Mouse (Mus musculus) neural tube, embryonic 14.5 days (tissue): ENCODE results near the gene Pip4k2a. TPM values are rescaled to one million over a fixed set of nuclear protein-coding genes. Genes with fewer than 3 reads are reported as not detected.

Experiments
- ATAC-seq: fragments of 200-750 bp; cut with Nextera tagmentation; 2 replicates; pipeline ENCODE4 v1.8.0; 2017; ENCODE audit warnings: low read depth, mild to moderate bottlenecking, moderate TSS enrichment, moderate library complexity
- H3K27ac ChIP-seq: fragments of 300-500 bp; sonication (generic); 2 replicates; pipeline ENCODE4 v1.5.1; 2014; ENCODE audit warnings: low read depth, mild to moderate bottlenecking, control low read depth, low read length, moderate library complexity, mixed read lengths
- H3K27me3 ChIP-seq: fragments of 300-500 bp; sonication (generic); 2 replicates; pipeline ENCODE4 v1.6.1; 2014; ENCODE audit warnings: low read length; ENCODE audit not compliant: control insufficient read depth, insufficient read depth
- H3K36me3 ChIP-seq: fragments of 300-500 bp; sonication (generic); 2 replicates; pipeline ENCODE4 v1.6.1; 2014; ENCODE audit warnings: low read length, mixed read lengths; ENCODE audit not compliant: control insufficient read depth, insufficient read depth
- H3K4me1 ChIP-seq: fragments of 300-500 bp; sonication (generic); 2 replicates; pipeline ENCODE4 v1.6.1; 2014; ENCODE audit warnings: low read length; ENCODE audit not compliant: control insufficient read depth, insufficient read depth
- H3K4me2 ChIP-seq: fragments of 300-500 bp; sonication (generic); 2 replicates; pipeline ENCODE4 v1.6.1; 2014; ENCODE audit warnings: mild to moderate bottlenecking, low read depth, low read length, control low read depth
- H3K4me3 ChIP-seq: fragments of 300-500 bp; sonication (generic); 2 replicates; pipeline ENCODE4 v1.5.1; 2014; ENCODE audit warnings: low read depth, low read length, control low read depth, mixed read lengths
- H3K9ac ChIP-seq: fragments of 300-500 bp; sonication (generic); replicated peaks from 2 replicates; pipeline ENCODE4 v1.6.1; 2014; ENCODE audit warnings: low read depth, mild to moderate bottlenecking, control low read depth, low read length, mixed read lengths
- H3K9me3 ChIP-seq: fragments of 300-500 bp; sonication (generic); 2 replicates; pipeline ENCODE4 v1.6.1; 2016; ENCODE audit warnings: low read length; ENCODE audit not compliant: control insufficient read depth
- WGBS: fragments of 180-500 bp; shearing (Covaris S2); extraction: QIAGEN DNeasy Blood & Tissue Kit; methylation state at CpG from one replicate; pipeline ENCODE4 v1.1.7; 2014; 5-methylcytosine and 5-hydroxymethylcytosine counted together
- polyA plus RNA-seq: library from polyadenylated mRNA; unstranded; fragments of >200 nt; fragmentation: Nextera tagmentation; extraction: Ambion mirVana; gene quantifications from 2 replicates; pipeline ENCODE4 v1.2.1, GENCODE M21; 2014

Pip4k2a gene
- polyA plus RNA-seq, 1 experiment from 2014 or later, result 12.5 TPM

DNA sequence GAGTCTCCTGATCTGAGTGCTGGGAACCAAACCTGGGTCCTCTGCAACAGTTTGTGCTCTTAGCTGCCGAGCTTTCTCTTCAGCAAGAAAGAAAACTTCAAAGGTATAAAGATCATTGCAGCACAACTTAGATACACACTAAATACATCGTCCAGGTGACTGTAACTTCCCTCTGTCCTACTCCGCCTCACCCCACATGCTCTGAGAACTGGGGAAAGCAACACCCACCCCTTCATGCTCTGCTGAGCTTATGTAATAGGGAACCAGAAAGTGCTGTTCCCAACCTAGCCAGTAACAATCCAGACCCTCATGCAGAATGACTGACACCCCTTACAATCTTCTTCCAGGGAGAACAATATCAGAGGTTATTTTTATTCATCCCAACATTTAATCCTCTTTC lies 41.5 kb downstream of the Pip4k2a start:
- Histone ChIP-seq H3K4me2 (no peak overlapping the region), H3K27ac (no peak overlapping the region), H3K9ac (no peak overlapping the region), H3K9me3 (no peaks in the 10 kb centered on the region), H3K36me3 (no peaks in the 10 kb centered on the region), H3K27me3 (no peaks in the 10 kb centered on the region), H3K4me3 (no peak overlapping the region), H3K4me1 (0 out of 2 replicates have a peak, but pooled peaks cover 6% of the 10 kb centered on the region)
- no peak for ATAC-seq
- 85% methylated on average over 3 of the region's 3 CpGs for WGBS

DNA sequence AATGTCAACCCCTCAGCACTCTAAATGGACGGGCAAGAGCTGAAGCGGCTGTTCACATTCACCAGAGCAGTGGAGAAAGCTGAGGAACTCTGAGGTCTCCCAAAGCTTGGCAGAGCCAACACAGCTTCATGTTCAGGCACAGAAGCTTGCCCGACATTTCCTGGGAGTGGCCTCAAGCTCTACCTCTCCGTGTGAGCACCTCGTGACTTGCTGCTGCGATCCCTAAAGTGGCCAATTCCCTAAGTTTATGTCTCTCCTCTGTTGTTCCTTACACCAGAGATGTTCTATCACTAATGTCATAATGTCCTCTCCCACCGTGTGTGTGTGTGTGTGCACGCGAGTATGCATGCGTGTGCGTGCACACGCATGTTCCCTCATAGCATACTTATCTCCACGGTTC lies 42.3 kb downstream of the Pip4k2a start:
- no peak overlapping the region for H3K4me3 ChIP-seq
- WGBS, result 94% methylated on average over 13 of the region's 13 CpGs
- no peak overlapping the region for H3K9ac ChIP-seq
- H3K4me2 ChIP-seq, result no peak overlapping the region
- H3K36me3 ChIP-seq, result no peaks in the 10 kb centered on the region
- no peaks in the 10 kb centered on the region for H3K9me3 ChIP-seq
- H3K27ac ChIP-seq, result no peak overlapping the region
- H3K4me1 ChIP-seq, result 0 out of 2 replicates have a peak, but pooled peaks cover 2% of the 10 kb centered on the region
- H3K27me3 ChIP-seq, result no peaks in the 10 kb centered on the region
- no peak for ATAC-seq

- no peak overlapping the region for H3K4me3 ChIP-seq
- H3K27ac ChIP-seq, result no peak overlapping the region
- H3K36me3 ChIP-seq, result no peaks in the 10 kb centered on the region
- no peak overlapping the region for H3K9ac ChIP-seq
- H3K4me2 ChIP-seq, result no peak overlapping the region
- WGBS, result 38% methylated on average over 4 of the region's 4 CpGs
- no peaks in the 10 kb centered on the region for H3K27me3 ChIP-seq
- no peaks in the 10 kb centered on the region for H3K4me1 ChIP-seq
- H3K9me3 ChIP-seq, result no peaks in the 10 kb centered on the region
- no peak for ATAC-seq
These were observed 42.9 kb downstream of the Pip4k2a start for GRCm38 (mm10) chr2:18955022-18955421.

DNA sequence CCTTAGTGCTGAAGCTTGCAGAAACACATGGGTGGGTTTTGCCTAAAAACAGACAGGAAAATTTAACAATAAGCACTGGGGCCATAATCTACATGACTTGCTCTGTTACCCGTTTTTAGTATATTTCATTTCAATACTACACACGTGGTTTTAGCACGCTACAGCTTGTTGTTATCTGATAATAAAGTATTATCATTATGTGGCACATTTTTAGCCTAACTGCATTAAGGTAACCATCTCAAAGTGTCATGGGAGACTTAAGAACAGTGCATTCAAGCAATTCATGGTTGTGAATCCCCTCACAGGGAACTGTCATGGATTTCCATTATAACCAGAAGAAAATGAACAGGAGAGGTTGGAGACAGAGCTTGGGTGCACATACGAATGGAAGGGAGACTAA lies 43.5 kb downstream of the Pip4k2a start:
- Histone ChIP-seq H3K9me3 (no peaks in the 10 kb centered on the region), H3K4me2 (no peak overlapping the region), H3K36me3 (no peaks in the 10 kb centered on the region), H3K4me1 (no peaks in the 10 kb centered on the region), H3K9ac (no peak overlapping the region), H3K27me3 (no peaks in the 10 kb centered on the region), H3K4me3 (no peak overlapping the region), H3K27ac (no peak overlapping the region)
- no peak for ATAC-seq
- WGBS, result 77% methylated on average over 4 of the region's 4 CpGs

DNA sequence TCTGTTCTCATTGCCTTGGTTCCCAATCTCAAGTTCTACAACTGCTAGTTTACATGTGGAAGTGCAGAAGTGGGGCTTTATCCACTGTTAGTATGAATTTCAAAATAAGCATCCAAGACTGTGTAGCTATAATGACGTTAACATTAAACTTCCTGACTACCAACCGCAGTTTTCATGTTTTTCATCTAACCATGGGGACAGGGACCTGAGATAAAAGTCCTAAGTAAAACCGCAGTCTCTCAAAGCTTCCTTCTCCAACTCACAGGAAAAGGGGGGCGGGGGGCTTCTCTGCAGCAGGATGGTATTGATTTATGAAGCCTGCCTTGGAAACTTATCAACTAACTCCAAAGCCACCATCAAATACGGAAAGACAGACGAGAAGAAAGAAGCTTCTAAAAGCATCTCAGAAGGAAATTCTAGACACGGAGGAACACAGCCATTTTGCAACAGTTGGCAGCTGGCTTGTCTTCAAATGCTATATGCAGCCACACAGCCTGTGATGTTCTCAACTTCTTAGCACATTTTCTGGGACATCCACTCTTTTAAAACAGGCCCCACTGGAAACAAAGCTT lies 45.7 kb downstream of the Pip4k2a start:
- H3K9me3 ChIP-seq, result no peaks in the 10 kb centered on the region
- H3K27ac ChIP-seq, result no peak overlapping the region
- no peak overlapping the region for H3K4me3 ChIP-seq
- no peak overlapping the region for H3K9ac ChIP-seq
- H3K27me3 ChIP-seq, result no peaks in the 10 kb centered on the region
- no peak overlapping the region for H3K4me2 ChIP-seq
- no peaks in the 10 kb centered on the region for H3K4me1 ChIP-seq
- no peaks in the 10 kb centered on the region for H3K36me3 ChIP-seq
- no peak for ATAC-seq
- WGBS, result 60% methylated on average over 7 of the region's 7 CpGs

- no peaks in the 10 kb centered on the region for H3K4me1 ChIP-seq
- H3K9ac ChIP-seq, result no peak overlapping the region
- H3K4me2 ChIP-seq, result no peak overlapping the region
- H3K27ac ChIP-seq, result no peak overlapping the region
- H3K36me3 ChIP-seq, result no peaks in the 10 kb centered on the region
- no peaks in the 10 kb centered on the region for H3K27me3 ChIP-seq
- H3K9me3 ChIP-seq, result no peaks in the 10 kb centered on the region
- no peak overlapping the region for H3K4me3 ChIP-seq
- ATAC-seq, result no peak
- WGBS, result 61% methylated on average over 2 of the region's 2 CpGs
These were observed 47.2 kb downstream of the Pip4k2a start for GRCm38 (mm10) chr2:18950758-18951157.

DNA sequence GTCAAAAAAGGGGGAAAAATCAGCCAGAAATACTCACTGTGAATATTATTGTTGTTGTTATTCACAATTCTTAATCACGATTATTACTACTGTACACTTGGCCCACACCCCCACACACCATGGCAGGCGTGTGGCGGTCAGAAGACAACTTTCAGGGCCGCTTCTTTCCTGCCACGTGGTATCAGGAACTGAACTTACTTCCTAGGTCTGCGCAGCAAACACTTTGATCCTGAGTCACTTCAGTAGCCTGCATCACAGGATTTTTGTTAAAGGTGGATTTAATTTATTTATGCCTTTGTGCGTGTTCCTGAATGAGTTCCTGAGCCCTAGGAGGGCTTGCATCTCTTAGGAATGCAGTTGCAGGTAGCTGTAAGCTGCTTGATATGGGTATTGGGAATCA lies 49.2 kb downstream of the Pip4k2a start:
- no peak overlapping the region for H3K9ac ChIP-seq
- 86% methylated on average over 7 of the region's 7 CpGs for WGBS
- H3K4me2 ChIP-seq, result no peak overlapping the region
- no peaks in the 10 kb centered on the region for H3K36me3 ChIP-seq
- H3K27ac ChIP-seq, result no peak overlapping the region
- no peaks in the 10 kb centered on the region for H3K9me3 ChIP-seq
- H3K4me3 ChIP-seq, result no peak overlapping the region
- no peaks in the 10 kb centered on the region for H3K27me3 ChIP-seq
- no peak for ATAC-seq
- no peaks in the 10 kb centered on the region for H3K4me1 ChIP-seq

DNA sequence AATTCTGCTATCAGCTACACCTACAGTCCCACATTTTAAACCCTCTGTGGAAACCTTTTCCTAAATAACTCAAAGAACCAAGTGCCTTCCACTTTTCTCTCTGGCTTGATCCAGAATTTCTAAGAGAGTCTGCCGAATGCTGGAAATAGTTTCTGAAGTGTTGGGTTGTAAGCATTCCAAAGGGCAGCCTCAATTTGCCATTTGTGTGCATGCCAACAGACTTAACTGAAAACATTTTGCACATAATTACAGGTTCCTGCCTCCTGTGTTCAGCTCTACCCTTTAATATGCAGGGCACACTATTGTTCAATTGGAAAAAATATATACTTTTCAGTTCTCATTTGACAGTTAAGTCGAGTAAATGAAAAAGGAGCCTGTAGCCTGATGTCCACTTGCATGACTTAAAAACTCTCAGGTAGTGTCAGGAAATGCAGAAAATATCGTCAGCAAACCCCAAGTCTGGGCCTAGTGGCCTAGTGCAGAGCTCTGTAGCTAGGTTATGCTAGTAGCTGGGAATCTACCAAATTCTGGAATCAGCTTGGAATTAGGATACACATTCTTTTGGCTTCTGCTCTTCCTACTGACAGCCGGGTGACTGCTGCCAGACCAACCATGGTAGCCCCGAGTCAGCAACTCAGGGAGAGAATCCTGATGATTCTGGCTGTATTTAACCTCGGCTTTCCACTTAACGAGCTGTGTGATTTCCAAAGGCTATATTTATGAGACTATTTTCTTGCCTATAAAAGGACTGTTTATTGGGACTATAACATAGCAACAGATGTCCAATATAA lies 50.1 kb downstream of the Pip4k2a start:
- Histone ChIP-seq H3K9me3 (no peaks in the 10 kb centered on the region), H3K4me2 (no peak overlapping the region), H3K9ac (no peak overlapping the region), H3K4me1 (no peaks in the 10 kb centered on the region), H3K27me3 (no peaks in the 10 kb centered on the region), H3K4me3 (no peak overlapping the region), H3K36me3 (no peaks in the 10 kb centered on the region), H3K27ac (no peak overlapping the region)
- 49% methylated on average over 7 of the region's 7 CpGs for WGBS
- no peak for ATAC-seq

- WGBS, result 88% methylated on average over 1 of the region's 1 CpGs
- no peak overlapping the region for H3K27ac ChIP-seq
These were observed 52.5 kb downstream of the Pip4k2a start for GRCm38 (mm10) chr2:18945438-18945837.

More at GRCm38 (mm10) chr2:18945438-18945837, 52.5 kb downstream of the Pip4k2a start:
- Histone ChIP-seq H3K9me3 (no peaks in the 10 kb centered on the region), H3K36me3 (no peaks in the 10 kb centered on the region), H3K4me2 (no peak overlapping the region), H3K9ac (no peak overlapping the region), H3K27me3 (no peaks in the 10 kb centered on the region), H3K4me1 (no peaks in the 10 kb centered on the region), H3K4me3 (no peak overlapping the region)
- ATAC-seq, result no peak
